In genomic region chr3:98859576-98859975, GRCm38 (mm10) we compare ENCODE assay signal across 27 mouse cellular contexts. TPM values are rescaled to one million over a fixed set of nuclear protein-coding genes. Genes with fewer than 3 reads are reported as not detected.
DNase-seq lines count a peak whose midpoint lies in the region; ATAC-seq and TF ChIP-seq lines count a peak whose summit lies in the region.
"Had no signal": no experiment of that assay in that cellular context is flagged by ENCODE, and none has a peak within 500 bp of the region (broad histone marks: within the 10 kb centered on the region; RNA-seq: fewer than 3 reads in every experiment).

Gene Hsd3b1 (minus strand): TSS chr3:98859794.

- H3K27me3 ChIP-seq in liver, adult 2 months (ENCODE audit: control insufficient read depth, insufficient read depth, low read length): peaks cover 4% of the 10 kb centered on the region; the same call in 1 of the 2 replicates
- no peaks in the 10 kb centered on the region for H3K27me3 ChIP-seq in liver, embryonic 11.5 days (replicated peaks; ENCODE audit: control insufficient read depth, insufficient read depth, low read length)
- no peaks in the 10 kb centered on the region for H3K27me3 ChIP-seq in liver, postnatal 0 days (ENCODE audit: insufficient read depth, low read length)
- H3K27me3 ChIP-seq in hindbrain, embryonic 12.5 days: no peaks in the 10 kb centered on the region
- H3K27me3 ChIP-seq in thymus, adult 2 months (ENCODE audit: control insufficient read depth, insufficient read depth, low read length): no peaks in the 10 kb centered on the region
- H3K27me3 ChIP-seq: heart, embryonic 15.5 days; limb, embryonic 15.5 days; neural tube, embryonic 13.5 days had no signal

- no peak for TF ChIP-seq EP300 in liver, postnatal 0 days (IDR thresholded peaks at IDR 0.05; ENCODE audit: low read depth)

- H3K9ac ChIP-seq in liver, adult 2 months (ENCODE audit: low read depth, low read length): no peak within 1 kb of the TSS
- no peak within 1 kb of the TSS for H3K9ac ChIP-seq in liver, embryonic 11.5 days (ENCODE audit: low read depth, low read length)
- peak within 1 kb of the TSS; percentile 57 for H3K9ac ChIP-seq in liver, postnatal 0 days (replicated peaks)
- H3K9ac ChIP-seq in hindbrain, embryonic 12.5 days: no peak within 1 kb of the TSS
- H3K9ac ChIP-seq: heart, embryonic 15.5 days; hindbrain, embryonic 14.5 days; limb, embryonic 15.5 days; neural tube, embryonic 13.5 days had no signal

- H3K4me2 ChIP-seq in liver, embryonic 11.5 days: peak within 1 kb of the TSS; percentile 1; the same call in 1 of the 2 replicates
- H3K4me2 ChIP-seq in liver, postnatal 0 days (ENCODE audit: low read depth, low read length): peak within 1 kb of the TSS; percentile 59
- no peak within 1 kb of the TSS for H3K4me2 ChIP-seq in hindbrain, embryonic 12.5 days (replicated peaks)
- H3K4me2 ChIP-seq: heart, embryonic 15.5 days; hindbrain, embryonic 14.5 days; limb, embryonic 15.5 days; neural tube, embryonic 13.5 days had no signal

- peak; percentile 61 for DNase-seq in liver, adult 2 months (ENCODE audit: extremely low read depth, low read depth, low spot score)
- DNase-seq in liver: no peak
- DNase-seq in adrenal gland, postnatal 25 days: no peak
- no peak for DNase-seq in liver, embryonic 11.5 days (ENCODE audit: low spot score)
- DNase-seq in liver, postnatal 0 days: no peak
- DNase-seq in thymus, adult 2 months: no peak
- DNase-seq: cerebellum, adult 11-12 months; cerebellum, postnatal 10 days; gastrocnemius, postnatal 36 days; heart, postnatal 36 days; layer of hippocampus, adult 9-11 months; left cerebral cortex, postnatal 4 days; thymus, postnatal 4 days had no signal

- TF ChIP-seq CTCF in liver, adult 2 months (IDR thresholded peaks at IDR 0.05; ENCODE audit: low read depth, low read length): no peak
- no peak for TF ChIP-seq CTCF in liver, postnatal 0 days (IDR thresholded peaks at IDR 0.05; ENCODE audit: low read depth)
- no peak for TF ChIP-seq CTCF in thymus, adult 2 months (IDR thresholded peaks at IDR 0.05; ENCODE audit: borderline replicate concordance, control insufficient read depth, extremely low read depth, insufficient read depth, low read length, poor library complexity)

- no peak within 1 kb of the TSS for H3K27ac ChIP-seq in liver, adult 2 months (replicated peaks; ENCODE audit: insufficient read depth, low read depth, low read length)
- H3K27ac ChIP-seq in liver, embryonic 11.5 days (ENCODE audit: low read depth, low read length): peak within 1 kb of the TSS; percentile 21; the same call in 1 of the 2 replicates
- H3K27ac ChIP-seq in liver, postnatal 0 days (ENCODE audit: low read depth): peak within 1 kb of the TSS; percentile 77
- no peak within 1 kb of the TSS for H3K27ac ChIP-seq in hindbrain, embryonic 12.5 days
- no peak within 1 kb of the TSS for H3K27ac ChIP-seq in thymus, adult 2 months (ENCODE audit: control insufficient read depth, insufficient read depth, low read length)
- H3K27ac ChIP-seq: forebrain, embryonic 10.5 days; heart, embryonic 15.5 days; hindbrain, embryonic 14.5 days; kidney, postnatal 0 days; limb, embryonic 15.5 days; macrophage; neural tube, embryonic 13.5 days had no signal

- H3K4me3 ChIP-seq in liver, adult 2 months (ENCODE audit: insufficient read depth, low read depth, low read length): no peak within 1 kb of the TSS
- H3K4me3 ChIP-seq in liver, embryonic 11.5 days (ENCODE audit: low read depth, low read length): no peak within 1 kb of the TSS
- peak within 1 kb of the TSS; percentile 38 for H3K4me3 ChIP-seq in liver, postnatal 0 days (ENCODE audit: low read depth, low read length)
- no peak within 1 kb of the TSS for H3K4me3 ChIP-seq in hindbrain, embryonic 12.5 days
- no peak within 1 kb of the TSS for H3K4me3 ChIP-seq in thymus, adult 2 months (ENCODE audit: control insufficient read depth, insufficient read depth, low read length)
- H3K4me3 ChIP-seq: forebrain, embryonic 10.5 days; heart, embryonic 15.5 days; limb, embryonic 15.5 days; myocyte; neural tube, embryonic 13.5 days had no signal

- H3K4me1 ChIP-seq in liver, adult 2 months (ENCODE audit: control insufficient read depth, insufficient read depth, low read length): peaks cover 7% of the 10 kb centered on the region
- H3K4me1 ChIP-seq in liver, embryonic 11.5 days (replicated peaks; ENCODE audit: control insufficient read depth, insufficient read depth, low read length): peaks cover 7% of the 10 kb centered on the region
- peaks cover 7% of the 10 kb centered on the region; the same call in 1 of the 2 replicates for H3K4me1 ChIP-seq in liver, postnatal 0 days (ENCODE audit: insufficient read depth)
- H3K4me1 ChIP-seq in hindbrain, embryonic 12.5 days: no peaks in the 10 kb centered on the region
- H3K4me1 ChIP-seq in thymus, adult 2 months (replicated peaks; ENCODE audit: control insufficient read depth, insufficient read depth, low read length): no peaks in the 10 kb centered on the region
- H3K4me1 ChIP-seq: forebrain, embryonic 10.5 days; limb, embryonic 15.5 days; neural tube, embryonic 13.5 days had no signal

- 25% methylated on average over 3 of the region's 3 CpGs for WGBS in liver, adult 2 months
- WGBS in liver, embryonic 11.5 days: 83% methylated on average over 3 of the region's 3 CpGs
- 59% methylated on average over 3 of the region's 3 CpGs for WGBS in liver, postnatal 0 days (ENCODE audit: insufficient replicate concordance)
- WGBS in hindbrain, embryonic 12.5 days: 91% methylated on average over 3 of the region's 3 CpGs
- 89% methylated on average over 3 of the region's 3 CpGs for WGBS in thymus, adult 2 months

- no peaks in the 10 kb centered on the region for H3K79me2 ChIP-seq in liver, adult 2 months (ENCODE audit: control insufficient read depth, insufficient read depth, low read length)

- TF ChIP-seq POLR2A in liver, adult 2 months (IDR thresholded peaks at IDR 0.05; ENCODE audit: extremely low read depth, insufficient read depth, low read length): no peak
- no peak for TF ChIP-seq POLR2A in thymus, adult 2 months (IDR thresholded peaks at IDR 0.05; ENCODE audit: control insufficient read depth, extremely low read depth, insufficient read depth, low read length, poor library complexity)

- no peak for ATAC-seq in liver, embryonic 11.5 days (replicated peaks; ENCODE audit: low FRiP score)
- ATAC-seq in liver, postnatal 0 days: peak; percentile 60
- no peak for ATAC-seq in cerebellum, adult (ENCODE audit: insufficient number of reproducible peaks, low FRiP score, low TSS enrichment)
- ATAC-seq in hindbrain, embryonic 12.5 days (ENCODE audit: low FRiP score): no peak
- ATAC-seq: inflammation-experienced regulatory T-cells, adult 6 months; lung, postnatal 0 days; midbrain, embryonic 16.5 days had no signal

- no peaks in the 10 kb centered on the region for H3K36me3 ChIP-seq in liver, adult 2 months (ENCODE audit: control insufficient read depth, insufficient read depth, low read length)
- H3K36me3 ChIP-seq in liver, embryonic 11.5 days (ENCODE audit: control insufficient read depth, insufficient read depth, low read length): no peaks in the 10 kb centered on the region
- H3K36me3 ChIP-seq in liver, postnatal 0 days (replicated peaks; ENCODE audit: insufficient read depth, low read length): no peaks in the 10 kb centered on the region
- no peaks in the 10 kb centered on the region for H3K36me3 ChIP-seq in hindbrain, embryonic 12.5 days
- no peaks in the 10 kb centered on the region for H3K36me3 ChIP-seq in thymus, adult 2 months (ENCODE audit: control insufficient read depth, insufficient read depth, low read length)
- H3K36me3 ChIP-seq: forebrain, embryonic 10.5 days; heart, embryonic 15.5 days; limb, embryonic 15.5 days; neural tube, embryonic 13.5 days had no signal

- no peaks in the 10 kb centered on the region for H3K9me3 ChIP-seq in liver, embryonic 11.5 days (ENCODE audit: control insufficient read depth, low read length)
- H3K9me3 ChIP-seq in liver, postnatal 0 days (ENCODE audit: low read length): no peaks in the 10 kb centered on the region
- H3K9me3 ChIP-seq in hindbrain, embryonic 12.5 days (replicated peaks): no peaks in the 10 kb centered on the region
- H3K9me3 ChIP-seq: forebrain, embryonic 10.5 days; heart, embryonic 15.5 days; limb, embryonic 15.5 days; neural tube, embryonic 13.5 days had no signal

RNA-seq across cellular contexts. Expression of gene Hsd3b1, which starts in this region (rescaled TPM):
- total RNA-seq in liver, adult 2 months (2014; rRNA removed): 0.65 and 35.3 TPM in 2 replicates
- polyA plus RNA-seq in liver, adult 2 months (2012; rRNA removed): 0.29 and 0.46 TPM in 2 replicates
- 14,240 and 17,479 TPM in 2 replicates for total RNA-seq in adrenal gland, postnatal 25 days (2021)
- 8.3 and 8.4 TPM in 2 replicates for polyA plus RNA-seq in liver, embryonic 11.5 days (2014; fragmentation: Nextera tagmentation; extraction: Ambion mirVana)
- polyA plus RNA-seq in liver, postnatal 0 days (2015; fragmentation: Nextera tagmentation; extraction: Ambion mirVana): 56.4 and 60.2 TPM in 2 replicates
- 0.68 and 0.79 TPM in 2 replicates for polyA plus RNA-seq in hindbrain, embryonic 12.5 days (2016; fragmentation: Nextera tagmentation; extraction: Ambion mirVana)
- 0.08 and 0.70 TPM in 2 replicates for polyA plus RNA-seq in thymus, adult 2 months (2012; rRNA removed)
- total RNA-seq: gastrocnemius, postnatal 36 days; heart, postnatal 36 days; left cerebral cortex, postnatal 4 days had no signal
- polyA plus RNA-seq: hindbrain, embryonic 14.5 days; inflammation-experienced regulatory T-cells, adult 6 months; large intestine, adult 2 months; limb, embryonic 15.5 days; lung, postnatal 0 days; macrophage; midbrain, embryonic 16.5 days; myocyte; neural tube, embryonic 13.5 days had no signal

Comparison
In these comparisons a context has a peak if more than half of its experiments do, and no peak if none do; other contexts are left out.
1. RNA of gene Hsd3b1 (total RNA-seq): 14,240 to 17,479 TPM in adrenal gland, postnatal 25 days; 0.65 to 35.3 TPM in liver, adult 2 months; every median in the first group is over 100 times any median in the second.
2. H3K27ac ChIP-seq: peak in liver, embryonic 11.5 days (single experiment) and liver, postnatal 0 days (single experiment); none in liver, adult 2 months (single experiment), hindbrain, embryonic 12.5 days (single experiment) and thymus, adult 2 months (single experiment).